Mouse (Mus musculus) kidney, embryonic 14.5 days (tissue): ENCODE results near the gene Cd27. TPM values are rescaled to one million over a fixed set of nuclear protein-coding genes. Genes with fewer than 3 reads are reported as not detected.

Experiments
- ATAC-seq: fragments of 200-750 bp; cut with Nextera tagmentation; 2 replicates; pipeline ENCODE4 v1.8.0; 2017; ENCODE audit warnings: moderate number of reproducible peaks, mild to moderate bottlenecking, moderate TSS enrichment, moderate library complexity; ENCODE audit not compliant: low FRiP score, low TSS enrichment
- H3K27ac ChIP-seq: fragments of 300-500 bp; sonication (generic); 2 replicates; pipeline ENCODE4 v1.5.1; 2014; ENCODE audit warnings: low read depth, mild to moderate bottlenecking, low read length, moderate library complexity, mixed read lengths
- H3K27me3 ChIP-seq: fragments of 300-500 bp; sonication (generic); 2 replicates; pipeline ENCODE4 v1.6.1; 2014; ENCODE audit warnings: mild to moderate bottlenecking, low read length; ENCODE audit not compliant: control insufficient read depth, insufficient read depth
- H3K36me3 ChIP-seq: fragments of 300-500 bp; sonication (generic); 2 replicates; pipeline ENCODE4 v1.6.1; 2014; ENCODE audit warnings: low read length, mixed read lengths; ENCODE audit not compliant: control insufficient read depth, insufficient read depth
- H3K4me1 ChIP-seq: fragments of 300-500 bp; sonication (generic); 2 replicates; pipeline ENCODE4 v1.6.1; 2014; ENCODE audit warnings: low read length, mixed read lengths; ENCODE audit not compliant: control insufficient read depth, insufficient read depth
- H3K4me2 ChIP-seq: fragments of 300-500 bp; sonication (generic); replicated peaks from 2 replicates; pipeline ENCODE4 v1.6.1; 2014; ENCODE audit warnings: low read depth, mild to moderate bottlenecking, low read length
- H3K4me3 ChIP-seq: fragments of 300-500 bp; sonication (generic); 2 replicates; pipeline ENCODE4 v1.5.1; 2014; ENCODE audit warnings: mild to moderate bottlenecking, low read length
- H3K9ac ChIP-seq: fragments of 300-500 bp; sonication (generic); 2 replicates; pipeline ENCODE4 v1.6.1; 2014; ENCODE audit warnings: low read depth, mild to moderate bottlenecking, low read length, moderate library complexity
- H3K9me3 ChIP-seq: fragments of 300-500 bp; sonication (generic); 2 replicates; pipeline ENCODE4 v1.6.1; 2016; ENCODE audit warnings: low read length; ENCODE audit not compliant: control insufficient read depth
- WGBS: fragments of 180-500 bp; shearing (Covaris S2); extraction: QIAGEN DNeasy Blood & Tissue Kit; methylation state at CpG from one replicate; pipeline ENCODE4 v1.1.7; 2014; 5-methylcytosine and 5-hydroxymethylcytosine counted together
- polyA plus RNA-seq: library from polyadenylated mRNA; unstranded; fragments of >200 nt; fragmentation: Nextera tagmentation; extraction: Ambion mirVana; gene quantifications from 2 replicates; pipeline ENCODE4 v1.2.1, GENCODE M21; 2014

Gene Cd27
- polyA plus RNA-seq, 1 experiment from 2014 or later = 1.5 TPM

DNA sequence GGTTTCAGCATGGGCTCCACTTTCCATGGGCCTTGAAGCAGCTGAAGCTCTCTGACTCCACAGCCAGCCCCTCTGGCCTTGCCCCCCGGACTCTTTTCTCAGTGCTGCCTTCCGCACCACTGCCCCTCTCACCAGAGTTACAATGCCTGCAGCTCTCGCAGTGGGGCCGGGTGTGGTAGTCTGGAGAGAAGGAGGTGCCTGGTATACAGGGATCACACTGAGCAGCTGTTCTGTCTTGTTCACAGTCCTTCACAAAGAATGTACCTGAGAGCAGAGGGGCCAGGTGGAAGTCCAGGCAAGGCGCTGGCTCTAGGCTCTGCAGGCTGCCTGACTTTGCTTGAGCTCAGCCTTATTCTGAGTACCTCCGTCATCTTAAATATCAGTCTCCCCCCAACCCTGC lies 469 bp downstream of the Cd27 start:
- WGBS = 73% methylated on average over 6 of the region's 6 CpGs
- Histone ChIP-seq H3K9me3 (no peaks in the 10 kb centered on the region), H3K9ac (no peak overlapping the region), H3K4me3 (no peak overlapping the region), H3K27ac (no peak overlapping the region), H3K36me3 (no peaks in the 10 kb centered on the region), H3K4me1 (peaks cover 5% of the 10 kb centered on the region; the same call in 1 of the 2 replicates), H3K27me3 (no peaks in the 10 kb centered on the region), H3K4me2 (no peak overlapping the region)
- no peak for ATAC-seq

GRCm38 (mm10) chr6:125234520-125234828 lies 2.3 kb downstream of the Cd27 start:
- Histone ChIP-seq H3K27ac (no peak overlapping the region), H3K4me3 (no peak overlapping the region), H3K4me1 (peaks cover 5% of the 10 kb centered on the region; the same call in 1 of the 2 replicates), H3K27me3 (no peaks in the 10 kb centered on the region), H3K4me2 (no peak overlapping the region), H3K9me3 (no peaks in the 10 kb centered on the region), H3K36me3 (no peaks in the 10 kb centered on the region), H3K9ac (no peak overlapping the region)
- 57% methylated on average over 5 of the region's 5 CpGs for WGBS
- ATAC-seq = 0 out of 2 replicates have a peak, but pooled peaks have one; percentile 24

DNA sequence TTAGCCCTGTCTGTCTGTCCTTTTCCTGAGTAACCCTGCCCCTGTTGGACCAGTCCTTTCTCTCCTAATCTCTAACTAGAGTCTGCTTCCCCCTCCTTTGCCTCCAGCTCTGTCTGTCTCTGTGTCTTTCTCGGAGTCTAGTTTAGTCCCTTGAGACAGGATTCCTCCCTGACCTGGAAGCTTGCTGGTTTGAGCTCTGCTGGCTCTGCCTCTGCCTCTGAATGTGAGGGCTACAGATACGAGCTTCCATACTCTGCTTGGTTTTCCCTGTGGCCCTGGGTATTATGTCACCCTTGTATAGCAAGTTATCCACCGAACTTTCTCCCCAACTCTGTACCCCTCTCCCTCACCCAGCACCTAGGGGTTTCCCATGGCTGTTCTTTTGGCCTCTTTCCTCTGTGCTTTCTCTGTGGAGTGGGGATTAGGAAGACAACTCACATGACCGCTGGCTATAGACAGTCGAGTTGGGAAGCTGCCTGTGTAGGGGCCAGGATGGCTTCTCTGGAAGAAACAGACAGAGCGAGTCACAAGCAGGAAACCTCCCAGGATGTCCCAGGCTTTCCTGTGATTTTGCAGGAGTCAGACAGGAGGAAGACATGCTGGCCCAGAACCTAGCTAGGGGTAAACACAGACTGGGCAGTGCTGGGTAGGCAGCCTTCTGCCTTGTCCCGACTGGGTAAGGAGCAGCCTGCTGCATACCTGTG lies 2.8 kb downstream of the Cd27 start:
- H3K9ac ChIP-seq = no peak overlapping the region
- no peaks in the 10 kb centered on the region for H3K36me3 ChIP-seq
- 70% methylated on average over 7 of the region's 7 CpGs for WGBS
- no peak overlapping the region for H3K4me2 ChIP-seq
- H3K27me3 ChIP-seq = no peaks in the 10 kb centered on the region
- ATAC-seq = no peak
- peaks cover 5% of the 10 kb centered on the region; the same call in 1 of the 2 replicates for H3K4me1 ChIP-seq
- no peak overlapping the region for H3K4me3 ChIP-seq
- no peaks in the 10 kb centered on the region for H3K9me3 ChIP-seq
- H3K27ac ChIP-seq = no peak overlapping the region

GRCm38 (mm10) chr6:125232516-125232915 lies 4.3 kb downstream of the Cd27 start:
- H3K4me1 ChIP-seq = peaks cover 7% of the 10 kb centered on the region; the same call in 1 of the 2 replicates
- H3K27me3 ChIP-seq = no peaks in the 10 kb centered on the region
- H3K4me2 ChIP-seq = no peak overlapping the region
- H3K27ac ChIP-seq = no peak overlapping the region
- no peaks in the 10 kb centered on the region for H3K9me3 ChIP-seq
- no peak for ATAC-seq
- no peak overlapping the region for H3K9ac ChIP-seq
- H3K36me3 ChIP-seq = no peaks in the 10 kb centered on the region
- WGBS = 78% methylated on average over 6 of the region's 6 CpGs
- no peak overlapping the region for H3K4me3 ChIP-seq

DNA sequence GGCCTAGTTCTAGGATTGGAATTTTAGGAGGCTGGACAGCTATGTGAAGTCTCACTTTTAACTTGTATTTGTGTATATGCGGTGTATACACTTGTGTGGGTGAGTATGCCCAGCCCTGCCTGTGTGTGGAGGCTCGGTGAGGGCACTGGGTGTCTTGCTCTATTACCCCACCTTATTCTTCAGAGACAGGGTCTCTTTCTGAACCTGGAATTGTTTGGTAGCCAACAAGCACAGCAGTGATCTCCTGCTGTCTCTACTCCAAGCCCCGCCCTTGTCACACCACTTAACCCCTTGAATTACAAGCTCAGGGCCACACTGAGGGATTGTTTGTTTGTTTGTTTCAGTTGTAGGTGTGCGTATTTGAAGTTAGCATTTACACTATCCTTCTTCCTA lies 4.8 kb downstream of the Cd27 start:
- ATAC-seq = no peak
- Histone ChIP-seq H3K27ac (no peak overlapping the region), H3K9me3 (no peaks in the 10 kb centered on the region)

GRCm38 (mm10) chr6:125231117-125232044 lies 5.4 kb downstream of the Cd27 start, which contains the start of gene Tapbpl:
Tapbpl (minus strand) TSS chr6:125231860.
- 8% methylated on average over 16 of the region's 16 CpGs for WGBS
- peak within 1 kb of the TSS; percentile 2; the same call in 1 of the 2 replicates for H3K27ac ChIP-seq
- H3K4me2 ChIP-seq = peak within 1 kb of the TSS; percentile 59
- no peaks in the 10 kb centered on the region for H3K9me3 ChIP-seq
- H3K4me3 ChIP-seq = peak within 1 kb of the TSS; percentile 47
- H3K9ac ChIP-seq = peak within 1 kb of the TSS; percentile 77
- H3K36me3 ChIP-seq = no peaks in the 10 kb centered on the region
- no peaks in the 10 kb centered on the region for H3K27me3 ChIP-seq
- ATAC-seq = peak; percentile 53; the same call in 1 of the 2 replicates
- peaks cover 7% of the 10 kb centered on the region; the same call in 1 of the 2 replicates for H3K4me1 ChIP-seq

More for the DNA sequence above, 4.8 kb downstream of the Cd27 start:
- no peaks in the 10 kb centered on the region for H3K27me3 ChIP-seq
- H3K36me3 ChIP-seq = no peaks in the 10 kb centered on the region
- peak overlapping the region; percentile 59 for H3K4me2 ChIP-seq
- peak overlapping the region; percentile 47 for H3K4me3 ChIP-seq
- WGBS = 58% methylated on average over 4 of the region's 4 CpGs
- H3K9ac ChIP-seq = peak overlapping the region; percentile 77; the same call in 1 of the 2 replicates
- peaks cover 7% of the 10 kb centered on the region; the same call in 1 of the 2 replicates for H3K4me1 ChIP-seq

GRCm38 (mm10) chr6:125230571-125230970 lies 6.2 kb downstream of the Cd27 start:
- no peak overlapping the region for H3K4me2 ChIP-seq
- H3K4me1 ChIP-seq = peaks cover 7% of the 10 kb centered on the region; the same call in 1 of the 2 replicates
- ATAC-seq = no peak
- H3K9me3 ChIP-seq = no peaks in the 10 kb centered on the region
- H3K27me3 ChIP-seq = no peaks in the 10 kb centered on the region
- H3K36me3 ChIP-seq = no peaks in the 10 kb centered on the region
- H3K9ac ChIP-seq = no peak overlapping the region
- H3K4me3 ChIP-seq = no peak overlapping the region
- H3K27ac ChIP-seq = no peak overlapping the region
- 62% methylated on average over 9 of the region's 9 CpGs for WGBS

DNA sequence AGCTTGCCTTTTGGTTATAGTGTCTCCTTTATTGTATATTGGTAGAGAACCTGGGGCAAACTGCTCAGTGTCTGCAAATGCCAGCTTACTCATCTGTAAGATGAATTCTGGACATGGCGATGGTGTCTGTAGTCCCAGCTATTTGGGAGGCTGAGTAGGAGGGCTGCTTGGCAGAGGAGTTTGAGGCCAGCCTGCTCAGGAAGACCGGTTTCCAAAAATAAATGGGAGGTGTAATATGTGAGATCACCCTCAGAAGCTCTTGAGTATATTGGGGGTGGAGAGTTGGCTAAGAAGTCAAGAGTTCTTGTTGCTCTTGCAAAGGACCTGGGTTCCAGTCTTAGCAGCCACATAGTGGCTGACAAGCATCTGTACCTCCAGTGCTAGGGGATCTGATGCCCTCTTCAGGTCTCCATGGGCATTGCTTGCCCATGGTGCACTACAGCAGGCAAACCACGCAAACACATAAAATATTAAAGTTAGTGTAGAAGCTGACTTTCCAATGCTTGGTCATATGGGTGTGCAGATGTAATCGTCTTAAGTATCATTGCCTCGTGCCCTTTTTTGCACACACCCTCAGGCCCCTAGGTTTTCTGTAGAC lies 11.2 kb downstream of the Cd27 start:
- H3K36me3 ChIP-seq = no peaks in the 10 kb centered on the region
- WGBS = 87% methylated on average over 5 of the region's 5 CpGs
- no peak for ATAC-seq
- no peak overlapping the region for H3K4me2 ChIP-seq
- H3K4me1 ChIP-seq = 0 out of 2 replicates have a peak, but pooled peaks cover 3% of the 10 kb centered on the region
- H3K27me3 ChIP-seq = no peaks in the 10 kb centered on the region
- no peak overlapping the region for H3K9ac ChIP-seq
- H3K9me3 ChIP-seq = no peaks in the 10 kb centered on the region
- no peak overlapping the region for H3K27ac ChIP-seq
- no peak overlapping the region for H3K4me3 ChIP-seq
